Mouse (Mus musculus) cerebellum, adult 18-20 months (tissue): ENCODE measurements around the gene H2-Oa.

ENCODE experiments used
- DNase-seq, 2 experiments: peaks; one replicate each; pipeline ENCODE4 v3.0.0; 2021

H2-Oa gene

GRCm38 (mm10) chr17:34101604-34102032, 9.5 kb downstream of the H2-Oa start:
- peak; percentile 88 to 92 for DNase-seq

- DNase-seq: no peak
Measured at GRCm38 (mm10) chr17:34102831-34103230, 10.7 kb downstream of the H2-Oa start.

- no peak for DNase-seq
Measured at GRCm38 (mm10) chr17:34104804-34105203, 12.7 kb downstream of the H2-Oa start.

- DNase-seq: no peak
Measured at GRCm38 (mm10) chr17:34106555-34106954, 14.4 kb downstream of the H2-Oa start.

GRCm38 (mm10) chr17:34107109-34107867, 15.1 kb downstream of the H2-Oa start:
- DNase-seq: no peak

GRCm38 (mm10) chr17:34108460-34108859, 16.3 kb downstream of the H2-Oa start:
- DNase-seq: no peak

- DNase-seq: no peak
Measured at GRCm38 (mm10) chr17:34109038-34109805, 17.1 kb downstream of the H2-Oa start.

- no peak for DNase-seq
Measured at GRCm38 (mm10) chr17:34109806-34110195, 17.7 kb downstream of the H2-Oa start.

- DNase-seq: no peak
Measured at GRCm38 (mm10) chr17:34110309-34110708, 18.2 kb downstream of the H2-Oa start.

GRCm38 (mm10) chr17:34114114-34114513, 22.0 kb downstream of the H2-Oa start:
- DNase-seq: no peak

- peak in 1 of 2 experiments; percentile 29 for DNase-seq
Measured at GRCm38 (mm10) chr17:34116736-34117370, 24.7 kb downstream of the H2-Oa start.

GRCm38 (mm10) chr17:34117421-34118112, 25.4 kb downstream of the H2-Oa start:
- DNase-seq: no peak

GRCm38 (mm10) chr17:34118113-34118872, 26.2 kb downstream of the H2-Oa start:
- peak; percentile 43 to 58 for DNase-seq

GRCm38 (mm10) chr17:34118873-34119248, 26.7 kb downstream of the H2-Oa start:
- DNase-seq: no peak

GRCm38 (mm10) chr17:34119249-34120179, 27.4 kb downstream of the H2-Oa start, which contains the start of gene H2-DMa:
TSS of gene H2-DMa (plus strand) at chr17:34119541.
- DNase-seq: peak; percentile 99

GRCm38 (mm10) chr17:34120180-34120723, 28.1 kb downstream of the H2-Oa start:
- DNase-seq: peak; percentile 88 to 91

- peak; percentile 80 to 87 for DNase-seq
Measured at GRCm38 (mm10) chr17:34120814-34121171, 28.7 kb downstream of the H2-Oa start.

GRCm38 (mm10) chr17:34121172-34121878, 29.2 kb downstream of the H2-Oa start:
- DNase-seq: peak; percentile 81 to 84

- DNase-seq: peak; percentile 65 to 78
Measured at GRCm38 (mm10) chr17:34121879-34122187, 29.7 kb downstream of the H2-Oa start.
